Mouse (Mus musculus) cerebral cortex, adult 2 months (tissue): ENCODE results near the gene Pde3a.

Source experiments
- WGBS: fragments of 180-500 bp; shearing (Covaris S2); methylation state at CpG from one replicate; pipeline ENCODE4 v1.1.7; 2018; 5-methylcytosine and 5-hydroxymethylcytosine counted together

Pde3a gene

GRCm38 (mm10) chr6:141331464-141331863 is 82.4 kb downstream of the Pde3a start:
- WGBS = 58% methylated on average over 2 of the region's 2 CpGs

DNA sequence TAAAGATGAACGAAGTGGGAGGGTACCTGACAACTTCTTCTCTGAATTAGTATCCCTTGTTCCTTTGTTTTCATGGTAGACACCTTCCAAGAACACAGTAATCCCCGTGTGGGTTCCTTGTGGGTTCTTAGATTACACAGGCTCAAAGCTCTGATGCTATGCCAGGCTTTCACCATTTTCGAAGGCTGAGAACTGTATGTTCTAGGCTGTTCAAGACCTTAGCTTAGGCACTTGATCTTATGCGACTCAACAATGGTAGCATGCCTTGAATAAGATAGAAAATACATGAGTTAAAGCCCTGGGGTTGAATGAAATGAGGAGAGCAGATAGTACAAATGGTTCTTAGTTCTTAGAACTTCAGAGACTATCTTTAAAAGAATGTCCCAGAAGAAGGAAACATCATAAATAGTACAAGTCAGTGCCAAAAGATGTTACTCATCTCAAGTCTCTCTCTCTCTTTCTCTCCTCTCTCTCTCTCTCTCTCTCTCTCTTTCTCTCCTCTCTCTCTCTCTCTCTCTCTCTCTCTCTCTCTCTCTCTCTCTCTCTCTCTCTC is 83.6 kb downstream of the Pde3a start:
- 85% methylated on average over 4 of the region's 4 CpGs for WGBS

DNA sequence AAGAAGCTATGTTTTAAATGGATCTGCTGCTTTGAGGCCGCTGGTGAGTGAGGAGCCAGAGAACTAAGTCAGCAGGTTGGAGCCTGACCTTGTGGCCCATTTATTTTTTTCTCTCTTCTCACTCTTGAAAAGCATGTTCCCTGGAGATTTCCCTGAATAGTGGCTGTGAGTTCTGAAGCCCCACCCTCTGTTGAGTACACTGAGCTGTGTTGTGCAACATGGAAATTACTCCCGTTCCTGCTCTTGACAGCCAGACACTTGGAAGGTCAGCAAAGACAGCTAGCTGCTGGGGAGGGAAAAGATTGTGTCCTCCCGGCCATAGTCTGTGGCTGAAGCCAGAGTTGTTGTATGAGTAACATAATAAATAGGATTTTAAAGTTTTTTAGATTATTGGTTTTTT is 84.2 kb downstream of the Pde3a start:
- 50% methylated on average over 3 of the region's 3 CpGs for WGBS

- 94% methylated on average over 1 of the region's 1 CpGs for WGBS
Measured at GRCm38 (mm10) chr6:141335878-141336277, 86.8 kb downstream of the Pde3a start.

- WGBS = 83% methylated on average over 4 of the region's 4 CpGs
Measured at GRCm38 (mm10) chr6:141336438-141336837, 87.4 kb downstream of the Pde3a start.

DNA sequence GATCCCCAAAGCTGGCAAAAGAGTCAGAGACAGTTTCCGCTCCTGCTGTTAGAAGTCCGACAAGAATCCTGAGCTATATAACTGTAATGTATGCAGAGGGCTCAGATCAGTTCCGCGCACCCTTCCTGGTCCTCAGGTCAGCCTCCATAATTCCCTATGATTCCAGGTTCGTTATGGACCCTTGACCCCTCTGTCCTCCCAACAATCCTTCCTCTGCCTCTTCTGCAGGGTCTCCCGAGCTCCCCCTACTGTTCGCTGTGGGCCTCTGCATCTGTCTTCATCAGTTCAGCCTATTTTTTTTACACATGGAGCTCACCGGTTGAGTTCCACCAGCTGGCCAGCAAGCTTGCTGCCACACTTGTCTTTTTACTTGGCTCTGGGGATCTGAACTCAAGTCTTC is 88.6 kb downstream of the Pde3a start:
- WGBS = 62% methylated on average over 8 of the region's 8 CpGs

- 83% methylated on average over 2 of the region's 2 CpGs for WGBS
Measured at GRCm38 (mm10) chr6:141341385-141341784, 92.3 kb downstream of the Pde3a start.

DNA sequence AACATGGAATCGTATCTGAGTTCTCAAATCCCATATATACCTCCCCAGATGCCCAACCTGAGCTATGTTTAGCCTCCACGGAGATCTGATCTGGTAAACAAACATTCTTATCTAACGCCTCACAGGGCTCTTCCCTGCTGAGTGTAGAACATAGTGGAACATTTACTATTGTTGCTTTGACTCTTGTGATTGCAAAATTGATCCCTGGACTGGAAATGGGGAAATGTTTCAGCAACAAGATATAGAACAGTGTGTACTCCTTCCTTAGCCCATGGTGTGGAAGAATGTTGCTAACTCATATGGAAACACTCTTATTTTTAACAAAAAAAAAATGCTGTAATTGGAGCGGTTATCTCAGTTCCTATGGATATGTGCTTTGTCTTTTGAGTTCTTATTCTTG is 98.8 kb downstream of the Pde3a start:
- 73% methylated on average over 4 of the region's 4 CpGs for WGBS

- WGBS = 69% methylated on average over 9 of the region's 9 CpGs
Measured at GRCm38 (mm10) chr6:141348542-141348941, 99.5 kb downstream of the Pde3a start.

DNA sequence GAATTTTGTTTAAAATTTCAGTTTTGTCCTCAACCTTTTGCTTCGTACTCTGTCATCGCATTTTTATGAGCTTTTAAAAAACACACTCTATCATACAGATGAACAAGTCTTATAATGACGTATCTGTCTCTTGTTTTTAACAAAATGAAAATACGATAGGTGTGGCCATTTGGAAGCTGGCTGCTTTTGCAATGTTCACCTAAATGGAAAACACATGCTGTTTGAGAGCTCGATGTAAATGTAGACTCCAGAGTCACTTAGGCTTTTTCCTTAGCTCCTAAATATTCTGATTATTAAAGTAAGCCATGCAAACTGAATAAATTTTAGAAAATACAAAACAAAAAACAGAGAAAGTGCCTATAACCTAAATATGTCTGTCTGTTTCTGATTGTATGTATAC is 101.2 kb downstream of the Pde3a start:
- 95% methylated on average over 5 of the region's 5 CpGs for whole genome bisulfite sequencing

DNA sequence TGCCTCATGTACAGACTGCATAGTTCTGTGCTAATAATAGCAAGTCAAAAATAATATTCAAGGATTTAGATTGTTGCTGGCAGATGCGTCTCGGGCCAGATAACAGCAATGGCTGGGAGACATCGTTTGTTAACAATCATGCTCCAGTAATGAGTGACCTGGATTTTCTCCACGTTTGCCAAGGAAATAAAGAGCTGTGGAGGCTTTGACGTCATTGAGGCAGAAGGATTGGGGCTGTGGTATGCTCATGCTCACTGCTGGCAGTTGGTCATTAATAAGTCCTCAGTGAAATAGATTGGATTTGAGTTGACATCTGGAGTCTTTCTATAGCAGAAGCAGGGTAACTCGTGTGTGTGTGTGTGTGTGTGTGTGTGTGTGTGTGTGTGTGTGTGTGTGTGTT is 103.2 kb downstream of the Pde3a start:
- 48% methylated on average over 6 of the region's 6 CpGs for WGBS

DNA sequence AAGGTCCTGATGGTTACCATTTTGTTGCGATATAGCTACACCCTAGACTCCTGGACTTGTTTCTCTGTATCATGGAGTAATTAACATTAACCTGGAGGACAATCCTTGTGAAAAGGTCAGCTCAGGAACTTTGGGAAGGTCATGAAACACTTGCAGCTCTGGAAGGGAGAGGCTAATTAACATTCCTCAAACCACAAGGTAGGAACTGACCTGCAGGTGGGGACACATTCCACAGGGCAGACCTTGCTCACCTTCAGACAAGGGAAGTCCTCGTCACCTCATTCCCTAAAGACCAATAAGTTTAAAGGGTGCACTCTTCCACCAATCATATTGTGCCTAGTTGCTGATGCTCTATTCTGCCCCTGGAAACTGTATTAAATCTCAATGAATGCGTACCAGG is 114.6 kb downstream of the Pde3a start:
- WGBS = 93% methylated on average over 3 of the region's 3 CpGs

DNA sequence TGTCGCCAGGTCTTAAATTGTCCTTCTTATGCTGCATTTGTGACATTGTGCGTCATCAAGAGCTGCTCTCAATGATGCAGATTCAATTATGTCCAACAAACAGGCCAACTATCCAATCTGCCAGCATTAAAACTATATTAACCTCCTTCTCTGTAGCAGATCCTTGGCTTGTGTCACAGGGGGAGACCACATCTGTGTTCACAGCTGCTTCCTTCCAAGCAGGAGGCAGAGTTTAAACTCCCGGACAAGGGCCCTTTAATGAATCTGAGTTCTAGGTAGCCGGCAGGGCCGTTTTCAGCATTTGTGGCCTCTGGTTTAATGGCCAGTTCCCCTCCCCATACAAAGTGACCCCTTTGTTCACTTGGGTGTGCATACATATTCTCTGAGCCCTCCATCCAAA is 118.0 kb downstream of the Pde3a start:
- WGBS = 72% methylated on average over 5 of the region's 5 CpGs

DNA sequence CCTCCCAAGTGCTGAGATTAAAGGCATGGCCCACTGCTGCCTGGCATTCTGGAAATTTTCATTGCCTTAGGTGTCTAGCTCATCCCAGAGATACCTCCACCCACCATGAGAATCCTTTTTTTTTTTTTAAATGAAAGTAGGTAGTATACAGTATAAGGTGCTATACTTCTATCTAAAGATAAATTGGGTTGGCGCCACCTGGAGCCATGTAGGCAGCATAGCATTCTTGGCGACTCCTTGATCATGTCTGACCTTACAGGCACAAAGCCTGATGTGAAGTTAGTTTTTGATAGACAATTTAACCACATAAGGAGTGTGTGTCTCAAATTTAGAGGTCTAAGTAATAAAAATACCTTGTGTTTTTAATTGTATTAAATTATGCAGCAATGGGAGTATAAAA is 123.6 kb downstream of the Pde3a start:
- WGBS = 65% methylated on average over 2 of the region's 2 CpGs

GRCm38 (mm10) chr6:141374469-141375057 is 125.5 kb downstream of the Pde3a start:
- 60% methylated on average over 2 of the region's 2 CpGs for WGBS

DNA sequence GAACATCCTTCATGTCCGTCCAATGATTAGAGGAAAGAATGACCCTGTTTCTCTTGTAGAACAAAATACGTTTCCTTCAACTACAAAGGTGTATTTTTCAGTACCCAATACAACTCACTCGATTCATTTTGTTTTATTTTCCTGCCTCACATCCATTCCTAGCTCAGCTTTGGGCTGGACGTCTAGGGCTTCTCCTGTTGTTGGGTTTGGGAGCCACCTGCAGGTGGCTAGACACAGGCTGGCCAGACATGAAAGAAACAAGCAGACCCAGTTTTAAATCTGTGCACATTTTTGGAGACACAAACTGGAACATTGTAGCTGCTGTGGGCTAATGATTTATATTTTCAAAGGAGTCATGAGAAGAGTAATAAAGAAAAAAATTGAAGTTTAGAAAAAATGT is 126.1 kb downstream of the Pde3a start:
- 64% methylated on average over 4 of the region's 4 CpGs for WGBS

- 62% methylated on average over 12 of the region's 12 CpGs for WGBS
Measured at GRCm38 (mm10) chr6:141380927-141381326, 131.9 kb downstream of the Pde3a start.

DNA sequence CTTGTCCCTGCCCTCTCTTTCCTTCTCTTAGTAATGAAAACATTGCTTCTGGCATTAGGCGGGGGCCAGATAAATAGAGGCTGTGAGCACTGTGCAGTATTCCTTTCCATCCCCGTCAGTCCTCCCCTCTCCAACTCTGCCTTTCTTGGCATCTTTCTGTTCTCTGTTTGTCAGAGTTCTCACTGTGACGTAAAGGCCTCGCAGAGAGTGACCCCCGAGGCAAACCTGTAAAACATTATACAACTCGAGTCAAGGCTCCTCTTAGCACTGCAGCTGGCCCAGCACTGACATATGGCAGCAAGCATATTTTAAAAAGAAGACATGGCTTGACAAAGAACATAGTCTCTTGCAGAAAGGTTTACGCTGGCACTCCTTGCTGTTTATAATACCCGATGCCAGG is 132.4 kb downstream of the Pde3a start:
- WGBS = 39% methylated on average over 8 of the region's 8 CpGs

- WGBS = 76% methylated on average over 4 of the region's 4 CpGs
Measured at GRCm38 (mm10) chr6:141381881-141382370, 132.9 kb downstream of the Pde3a start.

DNA sequence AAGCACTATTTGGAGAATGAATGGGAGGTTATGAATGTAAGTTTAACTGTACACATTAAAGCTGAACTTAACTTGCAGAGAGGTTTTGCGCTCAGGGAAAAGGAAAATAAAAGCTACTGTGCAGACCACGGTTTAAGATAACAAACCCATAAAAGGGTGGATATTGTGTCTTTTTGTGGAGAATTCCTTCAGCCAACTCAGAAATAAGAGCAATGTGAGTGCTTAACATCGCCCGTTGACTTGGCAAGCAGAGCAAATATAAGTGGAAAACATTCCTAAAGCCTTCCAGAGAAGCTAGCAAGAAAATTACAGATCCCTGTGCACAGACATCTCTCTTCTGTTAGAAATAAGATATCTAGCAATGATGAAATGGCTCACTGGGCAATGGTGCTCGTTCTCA is 139.0 kb downstream of the Pde3a start:
- 80% methylated on average over 5 of the region's 5 CpGs for WGBS

GRCm38 (mm10) chr6:141395926-141396325 is 146.9 kb downstream of the Pde3a start:
- WGBS = 85% methylated on average over 3 of the region's 3 CpGs

DNA sequence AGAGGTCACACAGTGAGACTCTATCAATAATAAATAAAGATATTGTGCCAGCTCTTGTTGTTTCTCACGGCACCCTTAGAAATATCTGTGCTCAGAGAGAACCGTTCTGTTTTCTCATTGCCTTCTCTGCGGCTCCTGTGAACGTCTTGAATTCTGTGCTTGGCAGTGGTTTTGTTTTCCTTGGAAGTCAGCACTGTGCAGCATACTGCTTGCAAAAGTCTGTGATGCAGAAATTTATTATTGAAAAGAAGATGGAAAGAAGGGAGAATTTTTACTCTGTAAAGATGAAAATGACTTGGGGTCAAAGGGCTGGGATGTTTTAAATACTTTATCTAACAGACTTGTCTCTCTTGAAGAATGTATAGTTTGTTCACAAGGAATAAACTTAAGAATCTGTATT is 150.3 kb downstream of the Pde3a start:
- WGBS = 24% methylated on average over 4 of the region's 4 CpGs

- 54% methylated on average over 2 of the region's 2 CpGs for WGBS
Measured at GRCm38 (mm10) chr6:141403943-141404342, 154.9 kb downstream of the Pde3a start.

DNA sequence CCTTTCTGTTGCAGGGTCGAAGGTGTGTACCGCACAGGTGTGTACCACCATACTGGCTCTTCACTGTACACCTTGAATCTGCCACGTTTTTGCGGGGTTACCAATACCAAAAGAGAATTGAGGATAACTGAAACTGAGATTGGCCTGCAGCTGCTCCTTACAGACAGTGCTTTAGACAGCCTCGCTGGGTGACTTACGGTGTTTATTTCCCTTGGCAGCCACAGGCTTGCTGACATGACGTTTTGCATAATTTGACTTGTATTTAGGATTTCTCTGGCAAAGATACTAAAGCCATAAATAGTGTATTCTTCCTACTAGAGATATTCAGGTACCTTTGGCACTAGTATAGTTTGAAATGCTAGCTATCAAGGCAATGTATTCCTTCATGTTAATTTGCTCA is 155.6 kb downstream of the Pde3a start:
- WGBS = 63% methylated on average over 7 of the region's 7 CpGs
